Mouse (Mus musculus) CD4-positive, CD25-positive, alpha-beta regulatory T cell, adult 2 months (primary cell): Measurements from ENCODE around the gene Sv2c.

ENCODE experiments used
- DNase-seq: peaks from one replicate; pipeline ENCODE4 v3.0.0-alpha.2; 2012; ENCODE audit warnings: low read depth, low spot score

The Sv2c gene

DNA sequence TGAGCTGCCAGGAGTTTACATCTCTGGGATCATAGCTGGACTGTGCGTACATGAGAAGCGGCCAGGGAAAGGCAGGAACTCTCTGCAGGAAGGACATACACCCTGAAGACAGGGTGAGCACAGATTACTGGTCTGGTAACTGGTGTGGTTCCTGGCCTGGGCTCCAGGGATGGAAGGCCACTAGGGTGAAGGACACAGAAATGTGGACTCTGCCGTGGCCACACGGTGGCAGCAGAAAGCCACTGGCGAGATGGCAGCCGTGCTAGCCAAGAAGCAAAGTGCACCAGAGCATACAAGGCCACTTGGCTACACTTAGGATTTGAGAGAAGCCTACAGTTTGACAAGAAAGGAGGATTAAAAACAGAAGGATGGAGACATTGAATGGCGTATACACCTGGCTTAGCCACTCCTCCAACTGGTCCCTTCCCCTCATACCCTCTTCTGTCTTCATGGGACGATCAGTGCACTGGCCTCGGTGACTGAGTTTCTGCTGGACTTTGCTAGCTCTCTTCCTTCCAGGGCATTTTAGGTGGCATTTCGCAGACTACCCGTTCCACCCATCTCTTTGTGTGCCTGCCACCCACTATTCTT, 158.9 kb downstream of the Sv2c start:
- DNase-seq: peak; percentile 89

DNA sequence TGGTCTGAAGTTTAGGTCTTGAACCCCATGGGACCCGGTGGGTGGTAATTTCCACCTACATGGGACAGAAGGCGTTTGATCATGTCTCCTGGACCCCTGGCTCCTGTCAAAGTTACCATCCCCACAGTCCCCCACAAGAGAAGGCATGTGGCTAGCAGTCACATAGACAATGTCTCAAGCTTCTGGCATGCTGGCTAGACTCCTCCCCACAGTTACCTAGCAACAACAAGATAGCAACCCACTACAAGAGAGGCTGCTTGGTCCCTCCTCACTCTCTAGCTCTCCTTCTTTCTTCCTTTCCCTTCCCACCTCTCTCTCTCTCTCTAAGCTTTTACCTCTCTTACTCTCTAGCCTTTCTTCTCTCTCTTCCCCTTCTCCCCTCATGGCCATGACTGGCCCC, 164.3 kb downstream of the Sv2c start:
- DNase-seq: peak; percentile 29

DNA sequence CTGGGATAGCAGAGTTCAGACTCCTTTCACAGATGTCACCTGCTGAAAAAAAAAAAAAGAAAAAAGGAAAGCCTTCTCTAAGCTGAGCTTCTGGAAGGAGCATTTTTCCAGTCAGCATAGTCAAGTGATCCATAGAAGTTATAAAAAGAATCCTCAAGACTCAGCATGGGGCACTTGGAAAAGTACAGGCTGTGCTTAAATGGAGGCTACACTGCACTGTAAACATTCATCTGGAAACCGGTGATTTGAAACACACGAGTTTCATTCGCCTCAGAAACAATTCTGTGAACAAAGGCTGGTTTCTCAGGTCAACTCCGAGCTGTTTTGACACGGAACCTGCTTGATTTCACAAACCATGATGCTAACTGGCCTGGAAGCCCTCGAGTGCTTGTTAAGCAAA, 165.6 kb downstream of the Sv2c start:
- DNase-seq: no peak

DNA sequence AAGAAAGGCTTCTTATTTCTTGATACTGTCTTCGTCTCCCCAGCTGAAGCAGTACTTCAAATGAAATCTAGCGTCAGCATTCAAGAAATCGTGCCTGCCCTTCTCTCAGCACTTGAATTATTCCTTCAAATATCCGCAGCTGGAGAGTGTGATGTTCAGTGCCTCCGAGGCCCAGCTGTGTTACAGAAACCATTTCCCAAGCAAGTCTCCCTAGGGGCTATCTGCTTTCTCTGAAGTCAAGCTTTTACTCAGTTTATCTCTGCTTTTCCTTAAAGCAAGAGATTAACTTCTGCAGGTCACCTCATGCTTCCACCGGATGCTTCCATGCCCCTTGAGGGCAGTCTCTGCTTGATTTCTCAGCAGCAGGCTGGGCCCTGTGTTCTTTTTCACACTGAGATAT, 166.8 kb downstream of the Sv2c start:
- DNase-seq: no peak

DNA sequence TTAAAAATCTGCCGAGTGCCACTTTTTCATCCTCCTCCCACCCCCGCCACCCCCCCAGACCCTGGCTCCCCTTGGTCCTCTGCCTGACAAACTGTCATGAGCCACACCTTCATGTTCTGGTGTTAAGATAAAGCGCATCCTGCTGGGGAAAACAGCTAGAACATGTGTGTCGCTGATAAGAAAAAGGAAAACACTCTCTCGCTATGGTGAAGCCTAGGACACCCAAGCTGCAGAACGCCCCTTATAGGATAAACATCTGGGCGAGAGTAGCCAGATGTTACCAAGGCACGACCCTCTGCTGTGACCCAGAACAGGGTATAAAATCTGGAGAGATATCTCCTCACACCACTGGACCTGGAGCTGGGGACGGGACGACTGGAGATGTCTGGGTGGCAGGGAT, 167.2 kb downstream of the Sv2c start:
- peak; percentile 53 for DNase-seq

DNA sequence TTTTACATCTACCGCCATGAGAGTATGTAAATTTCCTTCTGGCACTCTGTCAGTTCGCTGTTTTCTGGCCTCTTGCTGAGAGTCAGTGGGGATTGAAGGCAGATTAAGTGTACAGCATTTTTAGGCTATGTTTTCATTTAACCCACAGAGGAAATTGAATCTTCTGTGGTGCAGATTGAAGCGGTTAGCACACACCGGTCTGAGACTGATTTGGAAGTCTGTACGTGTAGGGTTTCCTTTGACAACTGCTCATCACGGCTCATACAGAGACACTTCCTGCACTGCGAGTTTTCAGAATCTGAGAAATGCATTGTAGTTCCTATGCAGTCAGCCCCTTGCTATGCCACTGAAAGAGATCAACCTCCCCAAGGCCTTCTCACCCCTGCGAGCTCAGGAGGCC, 168.2 kb downstream of the Sv2c start:
- peak; percentile 79 for DNase-seq

DNA sequence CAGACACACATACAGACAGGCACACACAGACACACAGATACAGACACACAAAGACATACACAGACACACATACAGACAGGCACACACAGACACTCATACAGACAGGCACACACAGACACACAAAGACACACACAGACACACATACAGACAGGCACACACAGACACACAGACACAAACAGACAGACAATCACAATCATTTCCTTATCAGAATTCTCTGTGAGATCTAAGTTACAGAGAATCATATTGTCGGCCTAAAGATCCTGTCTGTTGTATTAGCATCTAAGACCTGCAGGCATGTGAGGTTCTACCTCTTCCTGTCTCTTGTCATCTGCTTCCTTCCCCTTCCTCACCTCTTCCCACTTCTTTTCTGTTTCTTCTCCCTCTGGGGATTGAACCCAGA, 168.7 kb downstream of the Sv2c start:
- DNase-seq: peak; percentile 55

DNA sequence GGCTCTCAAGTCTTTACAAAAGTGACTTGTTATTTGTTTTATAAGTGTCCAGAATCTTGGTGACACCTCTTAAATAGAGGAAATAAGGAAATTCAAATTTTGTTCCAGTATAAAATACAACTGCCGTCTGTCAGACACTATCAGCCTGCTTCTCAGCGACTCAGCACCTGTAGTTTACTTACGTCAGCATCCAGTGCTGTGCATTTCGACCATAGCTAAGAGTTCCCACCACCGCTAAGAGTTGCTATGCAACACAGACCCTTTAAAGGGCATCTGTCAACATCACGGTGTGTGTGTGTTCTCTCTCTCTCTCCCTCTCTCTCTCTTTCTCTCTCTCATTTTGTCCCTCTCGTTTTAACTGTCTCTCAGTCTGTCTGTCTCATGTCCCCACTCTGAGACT, 170.5 kb downstream of the Sv2c start:
- DNase-seq: peak; percentile 76

DNA sequence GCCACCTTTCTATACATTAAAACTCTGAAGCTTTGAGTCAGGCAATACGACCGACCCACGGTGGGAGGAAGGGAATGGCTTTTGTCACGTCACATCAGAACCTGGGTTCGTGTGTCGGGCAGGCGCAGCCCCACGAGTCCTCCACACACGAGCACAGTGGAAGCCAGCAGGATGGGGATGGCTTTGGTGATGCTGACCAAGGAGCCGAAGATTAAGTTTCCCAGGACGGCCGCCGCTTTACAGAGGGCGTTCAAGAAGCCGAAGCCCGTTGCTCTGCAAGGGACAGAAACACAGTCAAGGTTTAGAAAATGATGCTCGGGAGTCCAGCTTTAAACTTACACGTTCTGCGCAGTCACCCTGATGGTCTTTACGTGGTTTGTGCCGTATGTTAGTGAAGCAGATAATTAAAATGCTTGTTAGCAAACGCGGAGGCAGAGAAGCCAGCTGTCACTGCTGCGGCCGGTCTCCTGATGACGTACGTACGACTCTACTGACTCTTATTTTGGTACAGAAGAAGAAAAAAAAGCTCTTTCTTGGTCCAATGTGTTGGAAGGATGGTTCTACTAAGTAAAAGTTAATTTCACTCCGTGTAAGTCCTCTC, 171.1 kb downstream of the Sv2c start:
- DNase-seq: peak; percentile 79

DNA sequence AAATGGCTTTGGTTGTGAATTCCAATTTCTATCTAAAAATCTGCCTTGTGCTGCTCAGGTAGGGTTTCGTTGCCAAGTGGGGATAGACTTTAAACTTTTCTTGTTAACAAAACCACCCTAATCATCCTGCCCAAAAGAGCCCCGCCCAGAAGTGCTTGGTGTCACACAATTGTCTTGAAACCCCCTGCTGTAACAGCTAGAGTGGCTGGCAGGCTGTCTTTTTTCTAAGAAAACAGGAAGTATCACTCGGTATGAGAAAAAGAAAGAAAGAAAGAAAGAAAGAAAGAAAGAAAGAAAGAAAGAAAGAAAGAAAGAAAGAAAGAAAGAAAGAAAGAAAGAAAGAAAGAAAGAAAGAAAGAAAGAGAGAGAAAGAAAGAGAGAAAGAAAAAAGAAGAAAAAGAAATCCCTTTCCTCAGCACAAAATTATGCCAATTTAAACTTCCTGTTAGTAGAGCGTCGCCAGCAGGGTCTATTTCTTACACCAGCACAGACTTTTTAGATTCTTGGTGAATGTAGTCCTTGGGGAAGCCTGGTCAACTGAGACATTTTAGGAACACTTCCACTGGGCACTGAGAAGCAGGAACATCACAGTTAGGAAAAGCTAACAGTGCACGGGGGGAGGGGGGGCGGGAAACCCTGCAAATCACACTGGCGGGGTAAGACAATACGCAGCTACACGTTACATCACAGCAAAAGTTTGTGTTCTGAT, 171.7 kb downstream of the Sv2c start:
- peak; percentile 86 for DNase-seq

DNA sequence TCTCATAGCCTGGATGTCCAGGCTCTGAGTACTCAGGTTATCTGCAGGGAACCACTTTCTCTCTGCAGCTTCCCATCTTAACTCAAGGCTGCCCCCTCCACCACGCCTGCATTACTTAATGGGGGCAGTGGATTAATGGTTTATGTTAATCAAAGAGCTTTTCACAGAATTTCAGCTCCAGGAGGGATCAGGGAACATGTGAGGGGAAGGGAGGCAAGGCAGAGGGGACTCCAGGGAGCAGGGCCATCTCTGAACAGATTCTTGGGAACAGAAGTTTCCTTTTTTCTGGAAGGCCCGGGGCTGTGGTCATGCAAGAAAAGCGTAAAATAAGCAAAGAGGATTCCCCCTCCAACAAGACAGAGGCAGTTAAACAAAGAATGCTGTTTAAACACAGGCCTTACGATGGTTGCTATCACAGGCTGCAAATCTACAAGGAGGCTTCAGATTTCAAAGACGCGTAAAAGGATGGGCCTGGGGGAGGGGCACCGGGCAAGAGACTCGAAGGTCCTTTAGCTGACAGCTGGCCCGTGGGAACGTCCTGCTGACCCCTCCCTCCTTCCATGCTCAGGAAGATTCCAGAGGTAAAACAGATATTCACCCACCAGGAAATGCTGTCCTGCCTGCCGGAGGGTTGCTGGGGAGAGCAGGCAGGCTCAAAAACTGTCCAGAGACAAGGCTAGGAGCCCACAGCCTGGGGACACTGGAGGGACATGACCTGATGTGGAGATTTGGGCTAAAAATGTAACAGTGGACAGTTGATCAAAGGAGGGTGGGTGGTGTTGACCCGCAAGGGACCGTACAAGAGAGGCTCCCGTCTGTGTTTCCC, 172.5 kb downstream of the Sv2c start:
- DNase-seq: peak; percentile 54

DNA sequence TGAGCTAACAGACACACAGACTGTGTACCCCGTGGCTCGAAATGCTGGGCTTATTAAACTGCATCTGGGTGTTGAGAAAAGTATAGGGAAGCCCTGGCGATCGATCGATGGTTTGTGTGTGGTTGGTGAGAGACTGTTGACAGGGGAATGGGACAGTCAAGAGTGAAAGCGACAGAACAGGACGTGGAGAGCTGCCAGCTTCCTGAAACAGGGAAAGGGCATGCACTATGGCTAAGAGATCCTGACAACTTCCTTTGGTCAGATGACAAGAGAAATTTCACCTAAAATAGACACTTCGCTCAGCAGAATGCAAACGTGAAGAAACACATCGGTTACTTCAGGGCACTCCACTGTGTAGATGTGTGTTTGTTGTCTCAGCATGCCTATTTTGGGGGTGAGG, 175.2 kb downstream of the Sv2c start:
- DNase-seq: no peak

DNA sequence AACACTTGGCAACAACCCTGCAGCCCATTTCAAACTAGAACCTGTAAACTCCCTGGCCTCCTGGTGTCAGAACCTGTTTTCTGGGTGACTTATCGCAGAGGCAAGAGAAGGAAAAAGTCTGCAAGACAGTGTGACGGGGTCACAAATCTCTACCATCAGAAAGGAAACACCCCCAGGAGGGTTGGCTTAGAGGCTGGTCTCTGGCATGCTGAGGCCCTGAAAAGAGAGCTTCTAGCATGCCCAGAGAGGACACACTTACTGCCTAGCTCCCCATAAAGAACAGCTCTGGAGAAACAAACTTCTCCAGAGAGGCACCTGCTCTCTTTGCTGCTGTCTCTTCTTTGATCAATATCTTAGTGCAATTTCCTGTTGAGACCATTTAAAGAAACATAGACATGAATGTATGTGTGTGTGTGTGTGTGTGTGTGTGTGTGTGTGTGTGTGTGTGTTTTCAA, 176.0 kb downstream of the Sv2c start:
- peak; percentile 78 for DNase-seq

DNA sequence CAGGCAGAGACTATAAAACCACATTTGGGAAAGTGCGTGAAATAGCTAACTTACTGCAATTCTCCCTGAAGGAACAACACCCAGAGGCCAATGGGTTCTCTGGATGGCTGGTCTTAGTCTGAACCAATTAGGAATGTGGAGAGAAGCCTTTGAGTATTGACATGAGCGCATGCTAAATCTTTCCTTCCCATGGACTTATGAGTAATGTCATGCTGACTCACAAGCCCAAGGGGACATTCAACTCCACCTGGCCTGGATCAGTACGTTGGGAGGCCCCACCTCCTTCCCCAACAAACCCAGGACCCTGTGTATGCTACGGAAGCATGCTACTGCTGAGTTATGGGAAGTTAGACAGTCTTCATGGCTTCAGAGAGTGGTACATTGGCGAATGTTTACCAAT, 177.2 kb downstream of the Sv2c start:
- DNase-seq: no peak

DNA sequence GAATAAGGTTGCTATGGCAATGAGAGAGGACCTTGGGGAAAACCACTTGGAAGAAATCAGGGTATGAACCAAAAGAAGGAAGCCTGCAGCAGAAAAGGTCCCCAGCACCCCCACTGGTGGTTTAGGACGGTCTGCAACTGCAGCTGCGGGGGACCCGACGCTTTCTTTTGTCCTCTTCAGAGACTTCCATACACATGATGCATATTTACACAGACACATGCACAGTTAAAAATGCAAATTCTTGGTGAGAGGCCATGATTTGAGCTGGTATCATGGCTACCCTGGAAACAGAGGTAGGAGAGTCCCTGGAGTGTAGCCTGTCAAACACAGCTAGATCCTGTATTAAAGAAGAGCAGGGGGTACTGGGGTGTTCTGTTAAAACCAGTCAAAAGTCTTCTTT, 178.7 kb downstream of the Sv2c start:
- no peak for DNase-seq

DNA sequence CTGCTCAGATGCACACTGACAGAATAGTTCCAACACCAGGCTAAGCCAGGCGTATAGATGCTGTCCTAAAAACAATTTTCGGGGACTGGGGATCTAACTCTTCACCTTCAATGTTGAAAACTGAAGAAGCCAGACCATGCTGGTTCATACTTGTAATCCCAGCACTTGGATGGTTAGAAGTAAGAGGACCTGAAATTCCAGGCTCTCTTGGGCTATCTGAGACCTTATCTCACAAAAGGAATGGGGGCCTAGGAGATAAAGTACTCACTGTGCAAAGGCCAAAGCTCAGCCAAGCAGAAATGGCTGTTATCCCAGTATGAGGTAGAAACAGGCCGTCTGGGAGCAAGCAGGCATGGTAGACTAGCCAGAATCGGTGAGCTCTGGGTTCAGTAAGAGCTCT, 180.1 kb downstream of the Sv2c start:
- DNase-seq: no peak

DNA sequence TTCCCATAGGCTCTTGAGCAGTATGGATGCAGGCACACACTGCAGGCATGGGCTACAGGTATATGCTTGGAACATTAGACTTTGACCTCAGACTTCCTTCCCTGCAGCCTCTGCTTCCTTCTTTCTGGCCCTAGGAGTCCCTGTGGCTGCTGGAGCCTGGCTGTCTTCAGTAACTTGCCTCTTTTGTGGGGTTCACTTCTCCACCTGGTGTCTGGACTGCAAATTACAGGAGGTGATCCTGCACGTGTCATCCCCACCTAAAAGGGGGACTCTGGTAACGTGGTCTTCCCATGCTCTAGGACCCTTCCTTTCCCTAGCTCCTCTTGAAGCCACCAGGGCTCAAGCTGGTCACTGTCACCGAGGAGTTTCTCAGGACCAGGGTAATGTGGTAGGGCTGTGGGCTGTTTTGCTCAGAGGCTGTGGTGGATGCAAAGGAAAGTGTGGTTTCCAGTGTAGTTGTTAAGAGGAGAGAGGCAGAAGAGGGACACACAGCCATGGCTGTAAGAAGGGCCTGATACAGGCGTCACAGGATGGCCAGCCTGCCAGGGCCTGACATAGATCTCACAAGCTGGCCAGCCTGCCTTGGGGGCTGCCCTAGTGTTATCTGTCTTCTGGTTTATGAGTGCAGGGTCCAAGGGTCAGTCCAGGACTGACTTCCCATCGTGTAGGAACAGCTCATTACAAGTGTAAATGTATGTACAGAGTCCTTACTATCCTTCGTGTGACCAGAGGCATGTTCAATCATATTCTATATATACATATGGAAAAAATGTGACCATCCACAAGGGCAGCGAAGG, 181.1 kb downstream of the Sv2c start:
- peak; percentile 78 for DNase-seq

DNA sequence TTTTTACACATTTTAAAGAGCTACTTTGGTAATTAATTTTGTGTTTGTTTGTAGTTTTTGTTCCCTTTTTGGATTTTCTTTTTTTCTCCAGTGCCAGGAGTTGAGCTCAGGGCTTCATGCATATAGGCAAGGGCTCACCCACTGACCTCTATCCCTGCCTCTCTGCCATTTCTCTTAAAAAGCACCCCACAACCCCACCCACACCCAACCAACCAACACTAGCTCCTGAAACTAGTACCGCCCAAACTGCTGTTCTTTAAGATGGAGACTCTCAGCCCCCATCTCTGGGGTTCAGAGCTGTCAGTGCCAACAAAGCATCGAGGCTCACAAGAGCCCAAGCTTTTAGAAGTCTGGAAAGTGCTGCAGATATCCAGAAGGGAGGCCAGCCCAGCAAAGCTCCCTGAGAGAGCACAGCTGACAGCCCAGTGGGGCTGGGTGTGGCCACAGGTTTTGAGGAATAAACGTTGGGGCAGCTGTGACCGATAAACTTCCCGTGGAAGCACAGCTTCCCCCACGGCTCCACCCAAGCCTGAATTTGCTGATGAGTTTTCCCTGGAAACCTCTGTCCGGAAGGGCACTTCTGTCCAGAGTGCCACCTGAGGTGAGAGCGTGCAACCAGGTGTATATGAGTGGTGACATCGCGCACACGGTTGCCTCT, 181.8 kb downstream of the Sv2c start:
- DNase-seq: no peak

DNA sequence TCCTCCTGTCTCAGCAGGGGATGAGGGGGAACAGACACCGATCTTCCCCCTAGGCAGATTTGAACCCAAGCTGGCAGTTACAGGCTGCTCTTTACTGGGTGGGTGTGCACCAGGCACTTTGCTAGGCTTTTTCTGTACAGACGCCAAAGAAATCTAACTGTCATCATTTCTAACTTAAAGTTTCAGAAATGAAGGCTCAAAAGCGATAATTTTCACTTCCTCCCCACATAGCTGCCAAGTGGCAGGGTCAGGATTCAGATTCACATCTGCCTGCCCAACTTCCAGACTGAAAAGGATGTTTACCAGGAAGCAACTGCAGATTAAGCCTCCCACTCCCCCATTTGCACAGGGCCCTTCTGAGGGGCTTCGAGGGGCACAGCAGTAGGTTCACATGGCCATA, 183.0 kb downstream of the Sv2c start:
- no peak for DNase-seq

DNA sequence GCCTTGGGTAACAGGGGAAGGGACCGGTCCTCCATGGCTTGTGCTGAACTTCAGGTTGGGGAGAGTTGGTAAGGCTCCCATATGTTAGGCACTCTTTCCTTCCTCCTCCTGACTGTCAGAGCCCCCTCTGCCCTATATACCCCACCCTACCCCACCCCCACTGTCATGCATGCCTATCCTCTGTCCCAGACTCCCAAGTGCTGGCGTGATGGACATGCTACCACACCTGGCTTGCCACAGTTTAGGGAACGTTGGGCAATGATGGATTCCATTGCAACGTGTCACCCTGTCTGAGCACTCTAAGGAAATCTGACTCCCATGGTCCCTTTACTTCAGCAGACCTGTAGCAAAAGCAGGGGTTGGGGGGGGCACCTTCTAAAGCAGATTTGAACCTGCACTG, 183.6 kb downstream of the Sv2c start:
- DNase-seq: no peak

DNA sequence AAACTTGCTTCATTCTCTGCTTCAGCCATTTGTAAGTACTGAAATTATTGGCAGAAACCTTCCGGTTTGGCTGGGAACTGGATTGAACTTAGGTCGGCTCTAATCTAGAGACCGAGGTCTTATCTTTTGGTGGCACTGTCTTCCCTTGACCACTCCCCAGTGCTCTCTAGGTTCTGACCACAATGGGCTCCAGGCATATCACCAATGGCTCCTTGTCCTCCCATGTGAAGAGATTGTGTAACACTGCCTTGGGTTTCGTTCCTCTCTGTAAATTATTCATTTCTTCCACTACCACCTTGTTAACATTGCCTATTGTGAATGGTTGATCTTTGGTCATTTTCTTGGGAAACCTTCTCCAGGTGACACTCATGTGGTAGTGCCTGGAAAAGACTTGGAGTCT, 184.0 kb downstream of the Sv2c start:
- DNase-seq: no peak
